Mouse (Mus musculus) kidney, adult 18-20 months (tissue): Measurements from ENCODE around the gene Ggt5.

Source experiments
- DNase-seq: peaks from one replicate; pipeline ENCODE4 v3.0.0; 2021

Gene Ggt5

DNA sequence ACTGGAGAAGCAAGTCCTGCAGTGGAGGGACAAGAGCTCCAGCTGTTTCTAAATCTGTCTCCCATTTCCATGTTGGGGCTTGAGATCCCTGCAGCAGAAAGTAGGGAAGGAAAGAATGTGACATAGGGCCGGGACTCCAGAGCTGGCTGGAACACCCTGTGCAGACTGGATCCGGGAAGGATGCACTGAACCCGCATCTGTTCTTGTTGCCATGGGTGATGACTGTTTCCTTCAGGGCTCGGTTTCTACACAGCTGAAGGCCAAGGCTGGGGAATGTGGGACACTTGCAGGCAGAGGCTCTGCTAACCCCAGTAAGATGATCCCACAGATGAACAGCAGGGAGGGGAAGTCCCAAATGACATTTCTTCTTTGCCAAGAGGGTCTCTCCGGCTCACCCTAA is 43.5 kb downstream of the Ggt5 start:
- no peak for DNase-seq

DNA sequence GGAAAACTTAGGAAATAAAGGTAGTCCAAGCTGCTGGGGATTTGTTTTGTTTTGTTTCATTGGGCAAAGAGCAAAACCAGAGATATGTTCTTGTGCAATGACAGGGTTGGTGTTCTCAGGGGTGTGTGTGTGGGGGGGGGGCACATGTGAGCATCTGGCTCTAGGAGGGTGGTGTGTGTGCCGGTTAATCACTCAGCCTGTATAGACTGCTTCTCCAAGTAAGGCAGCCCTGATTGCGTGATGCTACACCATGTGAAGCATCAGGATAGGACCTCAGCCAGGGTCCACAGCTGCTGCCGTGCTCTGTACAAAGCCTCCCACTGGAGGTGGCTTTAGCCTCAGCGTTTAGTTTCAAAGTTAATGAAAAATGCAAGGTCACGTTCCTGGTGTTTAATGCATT is 43.9 kb downstream of the Ggt5 start:
- DNase-seq: no peak

GRCm38 (mm10) chr10:75633576-75634139 is 44.5 kb downstream of the Ggt5 start:
- no peak for DNase-seq

- no peak for DNase-seq
Observed at GRCm38 (mm10) chr10:75634610-75635009, 45.5 kb downstream of the Ggt5 start.

DNA sequence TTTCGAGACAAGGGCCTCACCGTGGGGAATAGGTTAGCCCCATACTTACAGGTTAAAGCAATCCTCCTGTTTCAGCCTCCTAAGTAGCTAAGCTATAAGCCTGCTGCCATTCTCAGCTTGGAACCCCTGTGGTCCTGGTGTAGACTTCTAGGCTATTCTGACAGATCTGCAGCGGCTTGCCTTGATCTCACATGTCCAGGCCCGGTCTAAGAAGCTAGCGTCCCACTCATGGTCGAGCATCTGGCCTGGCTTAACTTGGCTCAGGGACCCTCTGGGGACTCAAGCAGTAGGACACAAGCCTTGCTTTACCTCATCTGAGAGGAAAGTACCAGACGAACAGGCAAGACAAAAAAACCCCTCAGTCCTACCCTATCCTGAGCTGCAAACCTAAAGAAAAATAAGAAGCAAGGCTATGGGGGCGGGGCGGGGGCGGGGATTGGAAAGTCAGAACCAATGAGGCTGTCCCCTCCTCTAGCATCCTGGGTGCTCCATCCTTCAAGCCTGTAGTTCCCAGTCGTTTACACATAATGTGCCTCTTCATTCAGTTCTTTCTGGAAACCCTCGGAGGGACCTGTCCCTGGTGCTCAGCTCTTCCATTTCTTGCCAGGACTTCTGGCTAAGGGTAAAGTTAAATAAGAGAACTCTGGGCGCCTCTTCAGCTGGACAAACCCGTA is 46.0 kb downstream of the Ggt5 start:
- no peak for DNase-seq

- peak; percentile 91 for DNase-seq
Observed at GRCm38 (mm10) chr10:75635693-75636055, 46.5 kb downstream of the Ggt5 start.

DNA sequence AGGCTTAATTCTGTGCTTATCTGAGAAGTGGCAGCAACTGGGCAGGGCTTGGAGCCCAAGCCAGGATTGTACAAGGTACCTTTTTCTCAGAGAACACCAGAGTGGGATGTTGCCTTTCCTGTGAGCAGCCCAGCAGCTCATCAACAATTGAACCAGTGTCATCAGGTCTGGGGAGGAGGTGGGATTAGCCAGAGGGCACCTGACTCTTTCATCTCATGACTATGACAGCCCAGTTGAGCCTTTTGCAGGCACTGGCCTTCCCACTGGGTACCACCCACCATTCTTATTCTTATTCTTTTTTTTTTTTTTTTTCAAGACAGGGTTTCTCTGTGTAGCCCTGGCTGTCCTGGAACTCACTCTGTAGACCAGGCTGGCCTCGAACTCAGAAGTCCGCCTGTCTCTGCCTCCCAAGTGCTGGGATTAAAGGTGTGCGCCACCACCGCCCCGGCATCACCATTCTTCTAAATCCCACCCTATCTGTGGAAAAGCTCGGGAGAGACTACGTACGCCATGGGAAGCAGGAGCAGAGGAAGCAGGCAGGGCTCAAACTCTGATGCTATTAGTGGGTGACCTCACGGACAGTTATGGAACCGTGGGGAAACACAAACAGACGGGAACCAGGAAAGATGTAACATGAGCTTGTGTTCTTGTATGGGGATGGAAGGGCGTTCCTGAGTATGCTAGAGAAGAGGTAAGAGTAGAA is 47.1 kb downstream of the Ggt5 start:
- DNase-seq: no peak

GRCm38 (mm10) chr10:75637711-75638110 is 48.6 kb downstream of the Ggt5 start:
- no peak for DNase-seq

GRCm38 (mm10) chr10:75641721-75642222 is 52.6 kb downstream of the Ggt5 start:
- DNase-seq: no peak

DNA sequence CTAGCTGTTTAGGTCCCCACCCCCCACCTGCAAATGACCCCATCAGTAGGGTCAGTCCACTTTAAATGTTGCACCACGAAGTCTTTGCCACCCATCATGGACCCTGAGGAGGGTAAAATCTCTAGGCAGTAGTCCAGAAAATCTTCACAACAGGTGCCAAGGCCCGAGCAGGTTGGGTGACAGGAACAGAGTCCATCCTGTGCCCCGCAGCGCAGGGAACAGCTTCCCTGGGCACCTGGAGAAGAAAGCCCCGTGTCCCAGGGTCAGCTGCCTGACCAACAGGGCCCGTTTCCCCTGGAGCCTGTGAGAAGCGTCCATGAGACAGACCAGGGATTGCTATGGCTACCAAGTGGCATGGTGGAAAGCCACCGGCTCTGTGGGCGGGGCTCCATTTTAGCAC is 53.3 kb downstream of the Ggt5 start:
- peak; percentile 35 for DNase-seq

- no peak for DNase-seq
Observed at GRCm38 (mm10) chr10:75642891-75643290, 53.8 kb downstream of the Ggt5 start.

DNA sequence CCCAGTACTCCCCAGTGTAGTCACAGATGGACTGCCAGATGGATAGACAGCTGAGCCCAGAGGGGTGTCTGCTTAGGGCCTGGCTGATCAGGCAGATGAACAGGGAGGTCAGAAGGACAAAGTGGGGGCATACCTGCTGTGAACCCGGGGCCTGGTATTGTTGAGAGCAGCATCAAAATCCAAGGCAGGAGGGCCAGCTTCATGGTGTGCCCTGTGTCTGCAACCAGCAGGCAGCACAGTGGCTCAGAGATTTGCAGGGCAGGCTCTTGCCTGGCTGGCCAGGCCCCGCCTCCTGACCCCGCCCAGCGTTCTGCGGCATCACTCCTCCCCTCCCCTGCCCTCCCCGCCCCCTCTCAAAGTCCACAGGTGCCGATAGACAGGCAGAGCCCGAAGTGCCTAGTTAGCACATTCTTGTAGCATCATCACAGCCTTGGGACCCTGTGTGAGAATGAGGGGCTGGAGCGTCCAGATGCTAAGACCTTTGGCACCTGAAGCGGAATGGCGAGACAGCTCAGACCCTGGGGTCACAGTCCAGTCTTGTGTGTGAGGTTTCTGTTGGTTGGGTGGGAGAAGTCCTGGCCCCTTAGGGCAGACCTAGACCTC is 54.7 kb downstream of the Ggt5 start, which contains the start of gene Susd2:
Susd2 (minus strand) TSS at position 268 of the 603 bp plus-strand sequence.
- peak; percentile 84 for DNase-seq

- DNase-seq: no peak
Observed at GRCm38 (mm10) chr10:75645616-75646015, 56.5 kb downstream of the Ggt5 start.

DNA sequence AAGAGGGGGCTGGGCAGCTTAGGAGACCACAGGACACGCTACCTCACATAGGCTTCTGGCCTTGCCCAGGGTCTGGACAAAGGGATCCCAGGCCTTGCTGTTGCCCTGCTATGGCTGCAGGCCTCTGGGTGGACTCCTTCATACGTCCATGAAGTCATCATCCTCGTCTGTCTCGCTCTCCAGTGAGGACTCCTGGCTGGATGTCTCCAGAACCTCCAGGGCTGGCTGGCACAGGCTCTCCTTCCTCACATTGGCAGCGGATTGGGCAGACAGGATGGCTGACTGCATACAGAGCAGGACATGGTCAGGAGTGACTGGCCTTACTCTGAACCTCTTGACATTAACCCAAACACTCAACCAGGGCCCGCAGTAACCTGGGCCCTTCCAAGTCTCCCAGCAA is 57.3 kb downstream of the Ggt5 start:
- no peak for DNase-seq

- peak; percentile 66 for DNase-seq
Observed at GRCm38 (mm10) chr10:75647362-75647761, 58.2 kb downstream of the Ggt5 start.

- no peak for DNase-seq
Observed at GRCm38 (mm10) chr10:75648091-75648490, 59.0 kb downstream of the Ggt5 start.

DNA sequence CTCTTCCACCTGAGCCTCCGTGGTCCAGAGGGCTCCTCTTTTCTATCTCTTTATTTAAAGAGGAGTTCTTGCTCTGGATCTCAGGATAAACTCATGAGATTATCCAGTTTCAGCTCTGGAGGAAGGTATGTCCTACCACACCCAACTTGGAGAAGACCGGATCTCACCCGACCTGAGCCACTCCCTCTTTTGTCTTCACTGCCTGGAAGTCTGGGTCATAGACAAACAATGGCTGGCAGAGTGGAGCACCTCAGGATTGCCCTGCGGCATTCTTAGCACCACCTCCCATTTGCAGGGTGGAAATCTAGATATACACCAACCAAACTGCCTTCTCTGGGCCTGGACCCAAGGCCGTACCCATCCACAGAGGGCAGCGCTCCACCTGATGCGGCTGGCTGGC is 59.9 kb downstream of the Ggt5 start:
- DNase-seq: no peak

DNA sequence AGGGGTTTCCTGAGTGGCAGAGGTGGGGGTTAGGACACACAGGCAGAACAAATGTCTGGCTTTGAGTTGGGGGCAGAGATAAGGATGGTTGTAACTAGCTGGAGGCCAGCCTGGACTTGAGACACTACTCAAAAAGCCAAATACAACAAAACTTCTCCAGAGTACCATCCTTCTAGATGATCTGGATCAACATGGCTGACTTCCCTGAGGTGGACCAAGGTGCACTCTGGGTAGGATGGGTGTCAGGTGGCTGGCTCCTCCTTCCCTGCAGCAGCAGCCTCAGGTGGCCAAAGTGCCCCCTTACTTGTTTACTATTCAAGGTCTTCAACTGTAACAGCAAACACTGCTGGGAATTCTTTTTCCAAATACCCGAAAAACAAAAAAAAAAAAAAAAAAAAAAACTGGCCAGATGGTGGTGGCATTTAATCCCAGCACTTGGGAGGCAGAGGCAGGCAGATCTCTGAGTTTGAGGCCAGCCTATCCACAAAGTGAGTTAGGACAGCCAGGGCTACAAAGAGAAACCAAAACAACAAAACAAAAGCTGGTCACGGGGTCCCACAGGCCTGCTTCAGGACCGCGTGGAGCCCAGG is 60.4 kb downstream of the Ggt5 start:
- no peak for DNase-seq

- no peak for DNase-seq
Observed at GRCm38 (mm10) chr10:75650306-75650902, 61.3 kb downstream of the Ggt5 start.

DNA sequence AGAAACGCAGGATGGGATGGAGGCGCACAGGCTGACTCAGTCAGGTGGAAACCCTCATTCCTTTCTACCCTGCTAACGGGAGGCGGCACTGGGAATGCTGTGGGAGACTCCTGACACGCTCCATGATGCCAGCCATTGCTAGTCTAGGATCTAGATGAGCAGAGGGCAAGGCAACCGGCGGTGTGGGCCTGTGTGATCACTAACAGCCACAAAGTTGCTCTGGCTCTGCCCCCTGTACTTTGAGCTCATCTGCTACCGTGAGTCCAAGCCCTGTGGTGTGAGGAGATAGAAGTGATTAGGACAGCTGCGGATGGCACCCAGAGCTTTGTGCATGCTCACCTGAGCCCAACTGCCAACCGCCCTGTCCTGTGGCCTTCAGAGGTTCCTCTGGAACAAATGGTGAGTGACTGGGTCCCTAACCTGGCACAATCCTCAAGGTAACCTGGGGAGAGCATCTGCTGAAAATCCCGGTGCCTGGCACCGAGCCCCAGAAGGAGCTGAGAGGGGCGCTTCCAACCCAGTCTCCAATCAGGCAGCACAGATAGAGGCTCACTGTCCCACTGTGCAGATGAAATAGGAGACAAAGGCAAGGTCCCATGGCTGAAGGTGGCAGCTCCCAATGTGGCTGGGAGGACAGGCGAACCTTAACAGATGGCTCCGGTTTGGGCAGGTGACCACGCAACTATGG is 62.4 kb downstream of the Ggt5 start:
- DNase-seq: peak; percentile 49

DNA sequence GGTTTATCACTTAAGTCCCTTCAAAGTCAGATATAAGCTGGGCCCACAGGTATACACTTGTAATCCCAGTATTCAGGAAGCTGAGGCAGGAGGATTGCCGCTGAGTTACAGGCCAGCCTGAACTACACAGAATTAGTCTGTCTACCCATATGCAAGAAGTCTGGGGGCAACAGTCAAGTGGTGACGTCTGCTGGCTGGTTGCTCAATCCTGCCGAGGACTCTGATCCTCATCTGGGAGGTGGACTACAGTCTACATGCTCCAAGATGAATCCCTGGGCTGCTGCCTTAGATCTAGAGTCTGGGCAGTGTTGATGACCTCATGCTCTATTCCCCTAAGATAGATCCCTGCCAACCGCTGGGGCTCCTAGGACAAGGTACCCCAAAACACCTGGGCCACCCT is 64.9 kb downstream of the Ggt5 start:
- no peak for DNase-seq

GRCm38 (mm10) chr10:75657165-75657564 is 68.0 kb downstream of the Ggt5 start:
- no peak for DNase-seq
